Mouse (Mus musculus) intestine, postnatal 0 days (tissue): ENCODE results near the gene Sptbn2. TPM values are rescaled to one million over a fixed set of nuclear protein-coding genes. Genes with fewer than 3 reads are reported as not detected.
A peak's percentile ranks its signal among the peaks of the same experiment; 100 is the strongest.

ENCODE experiments used
- ATAC-seq: fragments of 200-750 bp; cut with Nextera tagmentation; 2 replicates; pipeline ENCODE4 v1.8.0; 2017; ENCODE audit warnings: mild to moderate bottlenecking, moderate TSS enrichment, moderate library complexity
- H3K27ac ChIP-seq: fragments of 300-500 bp; sonication (generic); 2 replicates; pipeline ENCODE4 v1.5.1; 2014; ENCODE audit warnings: mild to moderate bottlenecking, low read depth, low read length, moderate library complexity
- H3K27me3 ChIP-seq: fragments of 300-500 bp; sonication (generic); replicated peaks from 2 replicates; pipeline ENCODE4 v1.6.1; 2014; ENCODE audit warnings: low read length, mixed read lengths; ENCODE audit not compliant: control insufficient read depth, insufficient read depth
- H3K36me3 ChIP-seq: fragments of 300-500 bp; sonication (generic); 2 replicates; pipeline ENCODE4 v1.6.1; 2014; ENCODE audit warnings: mild to moderate bottlenecking, moderate library complexity; ENCODE audit not compliant: control insufficient read depth, insufficient read depth
- H3K4me1 ChIP-seq: fragments of 300-500 bp; sonication (generic); replicated peaks from 2 replicates; pipeline ENCODE4 v1.6.1; 2014; ENCODE audit warnings: antibody characterized with exemption, low read length, mixed read lengths; ENCODE audit not compliant: control insufficient read depth, insufficient read depth
- H3K4me2 ChIP-seq: fragments of 300-500 bp; sonication (generic); replicated peaks from 2 replicates; pipeline ENCODE4 v1.6.1; 2014; ENCODE audit warnings: low read depth, mild to moderate bottlenecking, moderate library complexity
- H3K4me3 ChIP-seq: fragments of 300-500 bp; sonication (generic); 2 replicates; pipeline ENCODE4 v1.5.1; 2014; ENCODE audit warnings: low read depth, low read length
- H3K9ac ChIP-seq: fragments of 300-500 bp; sonication (generic); 2 replicates; pipeline ENCODE4 v1.6.1; 2014; ENCODE audit warnings: mild to moderate bottlenecking, low read depth, low read length
- H3K9me3 ChIP-seq: fragments of 300-500 bp; sonication (generic); 2 replicates; pipeline ENCODE4 v1.6.1; 2016; ENCODE audit warnings: mixed run types; ENCODE audit not compliant: control insufficient read depth
- CTCF ChIP-seq: sonication (generic); IDR thresholded peaks from 2 replicates; pipeline ENCODE4 v1.5.1; 2016; ENCODE audit warnings: low read depth, mild to moderate bottlenecking, control low read depth, antibody characterized with exemption, moderate library complexity
- WGBS: fragments of 180-500 bp; shearing (Covaris S2); extraction: QIAGEN DNeasy Blood & Tissue Kit; methylation state at CpG from one replicate; pipeline ENCODE4 v1.1.7; 2014; 5-methylcytosine and 5-hydroxymethylcytosine counted together
- polyA plus RNA-seq: library from polyadenylated mRNA; unstranded; fragments of >200 nt; fragmentation: Nextera tagmentation; extraction: Ambion mirVana; gene quantifications from 2 replicates; pipeline ENCODE4 v1.2.1, GENCODE M21; 2015

Gene Sptbn2
- polyA plus RNA-seq, 1 experiment from 2014 or later = 0.27 TPM

GRCm38 (mm10) chr19:4782891-4783290, 71.9 kb downstream of the Sptbn2 start:
- no peak overlapping the region for H3K4me2 ChIP-seq
- 90% methylated on average over 2 of the region's 2 CpGs for WGBS
- H3K4me3 ChIP-seq = no peak overlapping the region
- H3K27me3 ChIP-seq = no peaks in the 10 kb centered on the region
- no peaks in the 10 kb centered on the region for H3K4me1 ChIP-seq
- H3K9ac ChIP-seq = no peak overlapping the region
- no peak for ATAC-seq
- no peaks in the 10 kb centered on the region for H3K9me3 ChIP-seq
- no peak overlapping the region for H3K27ac ChIP-seq
- no peak for TF ChIP-seq CTCF
- H3K36me3 ChIP-seq = peaks cover 67% of the 10 kb centered on the region

- ATAC-seq = no peak
- no peak overlapping the region for H3K4me3 ChIP-seq
- WGBS = 82% methylated on average over 7 of the region's 7 CpGs
- H3K27ac ChIP-seq = no peak overlapping the region
- no peaks in the 10 kb centered on the region for H3K9me3 ChIP-seq
- TF ChIP-seq CTCF = no peak
- 0 out of 2 replicates have a peak, but pooled peaks cover 3% of the 10 kb centered on the region for H3K4me1 ChIP-seq
- no peaks in the 10 kb centered on the region for H3K27me3 ChIP-seq
- no peak overlapping the region for H3K4me2 ChIP-seq
- H3K9ac ChIP-seq = no peak overlapping the region
- peaks cover 71% of the 10 kb centered on the region for H3K36me3 ChIP-seq
Observed at GRCm38 (mm10) chr19:4785206-4785605, 74.2 kb downstream of the Sptbn2 start.

GRCm38 (mm10) chr19:4786313-4786712, 75.3 kb downstream of the Sptbn2 start:
- Histone ChIP-seq H3K9ac (no peak overlapping the region), H3K27me3 (no peaks in the 10 kb centered on the region), H3K36me3 (peaks cover 71% of the 10 kb centered on the region), H3K27ac (no peak overlapping the region), H3K4me1 (0 out of 2 replicates have a peak, but pooled peaks cover 4% of the 10 kb centered on the region), H3K4me3 (no peak overlapping the region), H3K4me2 (no peak overlapping the region), H3K9me3 (no peaks in the 10 kb centered on the region)
- no peak for ATAC-seq
- 87% methylated on average over 2 of the region's 2 CpGs for WGBS
- TF ChIP-seq CTCF = no peak

GRCm38 (mm10) chr19:4793281-4793830, 82.4 kb downstream of the Sptbn2 start:
- no peaks in the 10 kb centered on the region for H3K27me3 ChIP-seq
- TF ChIP-seq CTCF = no peak
- peak overlapping the region; percentile 74 for H3K9ac ChIP-seq
- H3K27ac ChIP-seq = peak overlapping the region; percentile 86
- peak; percentile 56 for ATAC-seq
- peak overlapping the region; percentile 73 for H3K4me3 ChIP-seq
- H3K36me3 ChIP-seq = peaks cover 30% of the 10 kb centered on the region
- WGBS = under 1% methylated on average over 16 of the region's 16 CpGs
- peak overlapping the region; percentile 73 for H3K4me2 ChIP-seq
- H3K4me1 ChIP-seq = 0 out of 2 replicates have a peak, but pooled peaks cover 10% of the 10 kb centered on the region
- no peaks in the 10 kb centered on the region for H3K9me3 ChIP-seq

GRCm38 (mm10) chr19:4793831-4794422, 83.0 kb downstream of the Sptbn2 start, which contains the start of gene Rbm4:
Gene Rbm4 (minus strand): TSS chr19:4793901.
- peak within 1 kb of the TSS; percentile 73 for H3K4me3 ChIP-seq
- H3K27ac ChIP-seq = peak within 1 kb of the TSS; percentile 86
- no peaks in the 10 kb centered on the region for H3K27me3 ChIP-seq
- peak; percentile 98 for ATAC-seq
- no peak for TF ChIP-seq CTCF
- peak within 1 kb of the TSS; percentile 73 for H3K4me2 ChIP-seq
- peak within 1 kb of the TSS; percentile 74 for H3K9ac ChIP-seq
- peaks cover 33% of the 10 kb centered on the region for H3K36me3 ChIP-seq
- H3K9me3 ChIP-seq = no peaks in the 10 kb centered on the region
- under 1% methylated on average over 31 of the region's 31 CpGs for WGBS
- 0 out of 2 replicates have a peak, but pooled peaks cover 10% of the 10 kb centered on the region for H3K4me1 ChIP-seq

GRCm38 (mm10) chr19:4795929-4796328, 85.0 kb downstream of the Sptbn2 start:
- peaks cover 36% of the 10 kb centered on the region for H3K36me3 ChIP-seq
- no peaks in the 10 kb centered on the region for H3K27me3 ChIP-seq
- H3K4me3 ChIP-seq = no peak overlapping the region
- H3K4me2 ChIP-seq = no peak overlapping the region
- no peak overlapping the region for H3K9ac ChIP-seq
- H3K27ac ChIP-seq = no peak overlapping the region
- no peak for TF ChIP-seq CTCF
- H3K9me3 ChIP-seq = no peaks in the 10 kb centered on the region
- WGBS = 89% methylated on average over 1 of the region's 1 CpGs
- H3K4me1 ChIP-seq = 0 out of 2 replicates have a peak, but pooled peaks cover 6% of the 10 kb centered on the region
- no peak for ATAC-seq
